Mouse (Mus musculus): ENCODE measurements at regions not wholly inside any gene's neighbourhood (a gene's known extent, or its start where the extent isn't known, plus 50 kb on each side); places are given as distances from the start of the nearest gene placed in this dataset.

DNA sequence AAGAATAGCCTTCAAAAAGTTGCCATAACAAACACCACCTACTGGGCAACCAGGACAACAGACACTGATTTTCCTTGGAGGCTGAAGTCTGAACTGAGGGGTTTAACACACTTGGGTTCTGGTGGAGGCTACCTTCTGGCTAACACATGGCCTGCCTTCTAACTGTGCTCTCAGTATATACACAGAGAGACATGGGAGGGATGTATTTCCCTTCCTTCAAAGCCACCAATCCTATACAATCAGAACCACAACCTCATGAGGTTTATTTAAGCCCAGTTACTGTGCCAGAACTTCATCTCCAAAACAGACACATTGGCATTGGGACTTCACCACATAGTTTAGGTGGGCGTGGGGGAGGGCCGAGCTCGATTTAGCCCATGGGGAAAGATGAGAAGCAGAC is 50.1 kb upstream of the Smad1 start:
- no peak overlapping the region for H3K4me3 ChIP-seq
- H3K27ac ChIP-seq: no peak overlapping the region
- no peak overlapping the region for H3K9ac ChIP-seq
- no peak overlapping the region for H3K4me2 ChIP-seq
- 92% methylated on average over 3 of the region's 3 CpGs for WGBS
- no peaks in the 10 kb centered on the region for H3K36me3 ChIP-seq (replicated peaks)
- no peaks in the 10 kb centered on the region for H3K9me3 ChIP-seq
- no peaks in the 10 kb centered on the region for H3K4me1 ChIP-seq
- no peaks in the 10 kb centered on the region for H3K27me3 ChIP-seq (replicated peaks)
- no peak for ATAC-seq (replicated peaks)
